Mouse (Mus musculus) layer of hippocampus, adult 9-11 months (tissue): ENCODE measurements around the gene Cops7a.

Experiments used
- DNase-seq: peaks from one replicate; pipeline ENCODE4 v3.0.0; 2022

Gene Cops7a

DNA sequence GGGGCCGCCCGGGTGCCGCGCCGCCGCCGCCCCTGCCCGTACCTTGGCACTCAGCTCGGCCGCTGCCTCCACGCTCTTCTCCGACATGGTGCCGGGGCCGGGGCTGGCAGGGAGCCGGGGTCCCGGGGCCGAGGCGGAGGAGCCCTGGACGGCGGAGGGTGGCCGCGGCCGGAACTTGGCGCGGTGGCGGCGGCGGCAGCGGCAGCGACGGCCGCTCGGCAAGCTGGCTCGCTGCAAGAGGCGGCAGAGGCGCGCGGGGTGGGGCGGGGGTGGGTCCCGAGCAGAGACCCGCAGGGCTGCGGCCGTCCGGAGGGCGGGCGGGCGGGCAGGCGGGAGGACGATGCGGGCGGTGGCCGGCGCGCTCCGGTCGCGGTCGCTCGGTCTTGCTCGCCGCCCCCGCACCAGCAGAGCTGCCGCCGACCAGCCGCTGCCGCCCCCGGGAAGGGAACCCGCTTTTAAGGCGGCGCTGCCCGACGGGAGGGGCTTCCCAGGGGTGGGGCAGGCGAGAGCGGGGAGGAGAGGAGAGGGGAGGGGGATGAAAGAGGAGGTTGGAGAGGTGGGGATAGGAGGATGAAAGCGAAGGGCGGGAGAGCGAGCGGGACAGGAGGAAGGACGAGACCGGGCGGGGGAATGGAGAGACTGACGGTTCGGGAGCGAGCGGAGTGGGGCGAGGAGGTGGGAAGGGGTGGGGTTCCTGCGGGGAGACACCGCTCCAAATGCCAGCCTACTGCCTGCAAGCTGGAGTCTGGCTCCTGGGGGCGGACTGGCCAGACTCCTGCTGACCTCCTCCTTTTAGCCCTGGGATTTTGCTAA lies 47.6 kb downstream of the Cops7a start:
- peak; percentile 95 for DNase-seq

DNA sequence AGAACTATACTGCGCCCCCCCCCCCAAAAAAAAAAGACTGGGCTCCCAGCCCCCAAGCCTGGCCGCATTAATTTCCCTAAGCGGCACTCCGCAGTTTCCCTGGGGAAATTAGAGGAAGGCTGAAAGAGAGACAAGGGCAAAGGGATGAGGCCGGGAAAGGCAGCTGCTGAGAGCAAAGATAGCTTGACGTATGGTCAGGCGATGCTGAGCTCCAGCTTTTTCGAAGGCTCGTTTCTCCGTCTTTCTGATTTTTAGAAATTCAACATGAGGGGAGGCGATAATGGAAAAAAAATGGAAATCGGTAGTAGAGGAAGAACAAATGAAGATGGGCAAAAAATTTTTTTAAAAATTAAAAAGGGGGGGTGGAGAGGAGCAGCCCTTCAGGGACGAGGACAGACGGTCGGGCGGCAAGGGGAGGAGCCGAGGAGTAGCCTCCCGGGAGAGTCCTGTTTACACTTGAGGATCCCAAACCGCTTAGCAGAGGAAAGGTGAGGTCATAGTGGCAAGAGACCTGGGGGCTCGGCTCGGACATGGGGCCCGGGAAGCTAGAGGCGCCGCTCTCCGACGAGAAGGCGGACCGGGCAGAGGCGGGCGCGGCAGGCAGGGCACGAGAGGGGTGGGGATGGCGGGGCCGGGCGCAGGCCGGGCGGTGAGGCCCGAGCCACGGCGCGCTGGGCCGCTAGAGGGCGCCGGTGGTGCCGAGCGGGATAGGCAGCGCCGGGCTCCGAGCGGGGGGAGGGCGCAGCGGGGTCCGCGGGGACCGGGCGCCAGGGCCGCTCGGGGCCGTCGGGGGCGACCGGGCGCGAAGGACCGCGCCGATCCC lies 48.4 kb downstream of the Cops7a start:
- DNase-seq, result peak; percentile 88

GRCm38 (mm10) chr6:124915942-124916694 lies 49.2 kb downstream of the Cops7a start:
- DNase-seq, result peak; percentile 88

DNA sequence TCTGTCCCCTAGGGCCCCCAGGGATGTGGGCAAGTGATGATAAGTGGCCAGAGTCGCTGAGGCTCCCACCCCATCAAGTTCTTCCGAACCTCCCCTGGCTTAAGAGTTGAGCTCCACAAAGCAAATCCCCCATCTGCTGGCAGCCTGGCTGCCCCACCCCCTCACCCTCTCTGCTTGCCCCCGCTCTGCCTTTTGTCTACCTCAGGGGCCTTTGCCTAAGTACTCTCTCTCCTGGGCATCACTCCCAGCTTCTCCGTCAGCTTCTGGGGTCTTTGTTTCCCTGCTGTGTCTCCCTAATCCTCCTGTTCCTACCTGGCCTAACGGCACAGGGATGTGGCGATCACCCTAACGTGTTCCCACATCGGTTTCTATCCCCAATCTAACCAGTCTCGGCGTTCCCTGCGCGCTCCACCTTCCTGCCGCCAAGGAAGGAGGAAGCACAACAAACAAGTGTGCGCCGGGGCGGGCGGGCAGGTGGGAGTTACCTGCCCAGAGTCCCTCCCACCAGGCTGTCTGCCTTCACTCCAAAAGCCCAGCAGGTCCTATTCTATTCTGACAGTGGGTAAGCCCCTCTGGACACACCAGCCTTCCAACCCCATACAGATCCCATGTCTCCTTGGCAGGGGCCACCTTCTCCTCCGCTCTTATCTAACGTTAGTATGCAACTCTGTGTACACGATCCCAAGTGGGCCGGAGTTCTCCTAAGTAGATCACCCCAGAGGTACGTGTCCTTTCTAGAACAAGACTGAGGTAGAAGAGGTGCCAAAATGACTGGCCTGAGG lies 50.0 kb downstream of the Cops7a start:
- DNase-seq, result no peak

DNA sequence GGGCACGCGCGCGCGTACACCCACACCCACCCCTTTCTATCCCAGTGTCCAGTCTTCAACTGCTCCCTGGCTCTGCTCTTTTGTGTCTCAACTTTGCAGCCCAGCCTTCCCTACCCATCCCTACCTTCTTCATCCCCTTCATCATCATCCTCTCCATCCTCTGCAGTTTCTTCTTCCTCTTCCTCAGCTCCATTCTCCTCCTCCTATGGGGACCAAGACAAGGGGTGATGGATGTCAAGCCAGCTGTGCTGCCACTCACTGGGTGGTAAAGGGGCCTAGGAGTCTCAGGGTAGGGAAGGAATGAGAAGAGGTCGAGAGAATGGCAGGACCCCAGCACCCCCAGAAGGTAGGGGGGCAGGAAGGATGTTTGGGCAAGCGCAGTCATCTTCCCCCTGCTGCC lies 50.8 kb downstream of the Cops7a start:
- DNase-seq, result no peak

- no peak for DNase-seq
These were observed 51.5 kb downstream of the Cops7a start for GRCm38 (mm10) chr6:124913721-124914285.

DNA sequence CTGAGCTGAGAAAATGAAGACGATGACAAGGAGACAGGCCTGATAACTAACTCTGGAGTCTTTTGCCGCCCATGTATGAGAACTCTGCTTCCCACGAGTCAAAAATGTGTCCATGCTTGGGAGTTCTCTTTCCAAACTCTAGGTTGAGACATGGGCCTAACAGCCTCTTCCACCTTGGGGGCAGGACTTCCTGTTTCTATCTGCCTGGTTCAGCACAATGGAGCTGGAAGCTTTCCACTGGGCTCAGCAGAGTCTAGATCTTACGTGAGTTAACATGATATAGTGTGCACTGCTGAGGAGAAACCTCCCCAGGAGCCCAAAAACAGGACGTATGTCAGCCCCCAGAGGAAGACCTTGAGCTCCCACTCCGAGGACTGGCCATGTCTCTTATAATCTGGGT lies 52.1 kb downstream of the Cops7a start:
- no peak for DNase-seq

GRCm38 (mm10) chr6:124911533-124912218 lies 53.7 kb downstream of the Cops7a start, which contains the start of gene Lag3:
TSS of gene Lag3 (minus strand) at chr6:124911705.
- no peak for DNase-seq

GRCm38 (mm10) chr6:124910032-124910431 lies 55.3 kb downstream of the Cops7a start:
- no peak for DNase-seq
